Mouse (Mus musculus): ENCODE measurements around the gene Atp12a. TPM values are rescaled to one million over a fixed set of nuclear protein-coding genes. Genes with fewer than 3 reads are reported as not detected.

The Atp12a gene
- not detected in 2 replicates for polyA plus RNA-seq (2014; fragmentation: Nextera tagmentation; extraction: Ambion mirVana)

DNA sequence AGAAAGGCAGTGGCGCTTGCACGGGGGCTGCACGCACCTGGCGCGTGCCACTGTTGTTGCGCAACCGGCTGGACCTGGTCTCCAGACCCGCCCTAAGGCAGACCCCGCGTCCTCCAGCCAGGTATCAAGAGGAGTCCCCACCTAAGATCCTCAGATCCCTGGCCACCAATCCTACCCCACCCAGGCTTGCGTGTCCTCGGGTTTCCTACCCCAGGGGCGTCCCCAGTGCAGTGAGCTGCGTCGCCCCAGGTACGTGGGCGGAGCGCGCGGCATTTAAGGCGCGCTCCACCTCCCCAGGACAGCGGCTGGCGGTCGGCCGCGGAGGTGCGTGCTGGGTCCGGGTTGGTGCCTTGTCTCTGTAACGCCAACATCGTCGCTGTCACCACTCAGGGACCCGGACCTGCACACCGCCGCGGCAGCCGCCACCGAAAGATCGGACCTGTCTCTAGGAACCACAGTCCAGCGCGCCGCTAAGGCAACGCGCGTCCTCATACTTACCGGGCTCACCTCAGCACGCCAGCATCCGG lies at the start of gene Atp12a:
Gene Atp12a, plus strand, starts transcription at position 358 of the 527 bp plus-strand sequence.
- under 1% methylated on average over 48 of the region's 48 CpGs for WGBS (ENCODE audit: insufficient replicate concordance)
- H3K27ac ChIP-seq (ENCODE audit: low read depth, low read length), result no peak within 1 kb of the TSS
- H3K4me1 ChIP-seq (ENCODE audit: control insufficient read depth, insufficient read depth, low read length), result no peaks in the 10 kb centered on the region; the same call in 1 of the 2 replicates
- peak within 1 kb of the TSS; percentile 45 for H3K4me3 ChIP-seq (ENCODE audit: low read depth, low read length)
- H3K9ac ChIP-seq (ENCODE audit: low read depth, low read length), result no peak within 1 kb of the TSS
- no peaks in the 10 kb centered on the region for H3K9me3 ChIP-seq (replicated peaks; ENCODE audit: control insufficient read depth, low read length)
- H3K4me2 ChIP-seq, result peak within 1 kb of the TSS; percentile 79
- H3K36me3 ChIP-seq (ENCODE audit: control insufficient read depth, insufficient read depth, low read length), result no peaks in the 10 kb centered on the region
- ATAC-seq (replicated peaks; ENCODE audit: insufficient number of reproducible peaks, low FRiP score, low TSS enrichment), result no peak
- H3K27me3 ChIP-seq (ENCODE audit: control insufficient read depth, insufficient read depth, low read length), result peaks cover 61% of the 10 kb centered on the region

DNA sequence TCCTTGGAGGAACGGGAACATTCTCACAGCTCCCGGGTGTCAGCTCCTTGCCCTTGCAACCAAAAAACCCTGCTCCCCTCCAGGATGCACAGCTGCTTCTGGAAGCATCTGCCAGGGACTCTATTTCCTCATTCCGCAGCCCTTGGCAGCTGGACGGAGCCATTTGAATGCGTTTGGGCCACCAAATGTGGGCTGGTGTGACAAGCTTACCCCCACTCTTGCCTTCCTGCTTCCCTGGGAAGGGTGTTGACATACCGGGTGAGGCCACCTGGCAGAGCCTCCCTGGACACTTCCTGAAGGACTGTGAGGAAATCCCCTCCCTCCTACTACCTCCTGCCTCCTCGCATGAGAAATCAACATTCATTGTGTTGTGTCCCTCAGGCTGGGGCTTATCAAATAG lies 49.3 kb upstream of the Atp12a start:
- Histone ChIP-seq H3K4me3 (ENCODE audit: low read depth, low read length) (no peak overlapping the region), H3K27me3 (ENCODE audit: control insufficient read depth, insufficient read depth, low read length) (no peaks in the 10 kb centered on the region), H3K9ac (ENCODE audit: low read depth, low read length) (no peak overlapping the region), H3K27ac (ENCODE audit: low read depth, low read length) (no peak overlapping the region), H3K36me3 (ENCODE audit: control insufficient read depth, insufficient read depth, low read length) (no peaks in the 10 kb centered on the region), H3K4me2 (no peak overlapping the region), H3K4me1 (ENCODE audit: control insufficient read depth, insufficient read depth, low read length) (no peaks in the 10 kb centered on the region), H3K9me3 (replicated peaks; ENCODE audit: control insufficient read depth, low read length) (no peaks in the 10 kb centered on the region)
- 37% methylated on average over 7 of the region's 7 CpGs for WGBS (ENCODE audit: insufficient replicate concordance)
- no peak for ATAC-seq (replicated peaks; ENCODE audit: insufficient number of reproducible peaks, low FRiP score, low TSS enrichment)

DNA sequence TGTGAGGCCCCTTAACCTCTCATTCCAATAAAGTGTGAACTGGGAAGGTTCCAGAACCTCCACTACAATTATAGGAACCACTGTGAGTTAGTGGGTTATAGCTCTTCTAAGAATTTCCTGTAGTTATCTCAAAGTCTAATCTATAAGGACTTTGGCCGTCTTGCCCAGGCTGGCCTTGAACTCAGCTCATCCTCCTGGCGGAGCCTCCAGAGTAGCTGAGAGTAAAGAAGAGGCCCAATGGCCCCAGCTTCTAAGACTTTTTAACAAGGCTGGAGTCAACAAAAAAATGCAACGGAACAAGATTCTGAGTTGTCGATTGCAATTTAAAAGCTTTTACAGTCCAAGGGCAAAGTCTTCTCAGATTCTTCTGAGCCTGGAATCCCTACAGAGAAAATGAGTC lies 48.5 kb upstream of the Atp12a start:
- no peaks in the 10 kb centered on the region for H3K36me3 ChIP-seq (ENCODE audit: control insufficient read depth, insufficient read depth, low read length)
- no peak overlapping the region for H3K27ac ChIP-seq (ENCODE audit: low read depth, low read length)
- H3K9me3 ChIP-seq (replicated peaks; ENCODE audit: control insufficient read depth, low read length), result no peaks in the 10 kb centered on the region
- H3K4me2 ChIP-seq, result no peak overlapping the region
- H3K27me3 ChIP-seq (ENCODE audit: control insufficient read depth, insufficient read depth, low read length), result no peaks in the 10 kb centered on the region
- ATAC-seq (replicated peaks; ENCODE audit: insufficient number of reproducible peaks, low FRiP score, low TSS enrichment), result no peak
- no peak overlapping the region for H3K9ac ChIP-seq (ENCODE audit: low read depth, low read length)
- WGBS (ENCODE audit: insufficient replicate concordance), result 73% methylated on average over 4 of the region's 4 CpGs
- no peaks in the 10 kb centered on the region for H3K4me1 ChIP-seq (ENCODE audit: control insufficient read depth, insufficient read depth, low read length)
- H3K4me3 ChIP-seq (ENCODE audit: low read depth, low read length), result no peak overlapping the region

DNA sequence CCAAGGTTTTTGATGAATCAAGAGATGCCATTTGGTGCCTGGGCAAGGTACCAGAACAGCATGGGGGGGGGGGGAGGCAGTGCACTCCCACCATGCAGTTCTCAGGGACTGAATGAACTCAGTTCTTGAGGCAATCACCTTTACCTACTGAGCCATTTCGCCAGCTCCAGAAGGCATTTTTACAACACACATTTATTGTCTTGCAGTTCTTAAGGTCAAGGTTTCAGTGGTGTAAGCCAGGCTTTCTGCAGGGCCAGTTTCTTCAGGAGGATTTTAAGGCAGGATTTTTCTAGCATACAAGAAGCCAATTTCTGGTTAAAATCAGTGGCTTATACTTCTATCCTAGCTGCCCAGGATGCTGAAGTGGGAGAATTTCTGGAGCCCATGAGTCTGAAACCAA lies 41.9 kb upstream of the Atp12a start:
- Histone ChIP-seq H3K4me2 (no peak overlapping the region), H3K27ac (ENCODE audit: low read depth, low read length) (no peak overlapping the region), H3K27me3 (ENCODE audit: control insufficient read depth, insufficient read depth, low read length) (no peaks in the 10 kb centered on the region), H3K4me1 (ENCODE audit: control insufficient read depth, insufficient read depth, low read length) (no peaks in the 10 kb centered on the region), H3K9ac (ENCODE audit: low read depth, low read length) (no peak overlapping the region), H3K4me3 (ENCODE audit: low read depth, low read length) (no peak overlapping the region), H3K36me3 (ENCODE audit: control insufficient read depth, insufficient read depth, low read length) (no peaks in the 10 kb centered on the region), H3K9me3 (replicated peaks; ENCODE audit: control insufficient read depth, low read length) (no peaks in the 10 kb centered on the region)
- no peak for ATAC-seq (replicated peaks; ENCODE audit: insufficient number of reproducible peaks, low FRiP score, low TSS enrichment)
- WGBS (ENCODE audit: insufficient replicate concordance), result 71% methylated on average over 1 of the region's 1 CpGs

DNA sequence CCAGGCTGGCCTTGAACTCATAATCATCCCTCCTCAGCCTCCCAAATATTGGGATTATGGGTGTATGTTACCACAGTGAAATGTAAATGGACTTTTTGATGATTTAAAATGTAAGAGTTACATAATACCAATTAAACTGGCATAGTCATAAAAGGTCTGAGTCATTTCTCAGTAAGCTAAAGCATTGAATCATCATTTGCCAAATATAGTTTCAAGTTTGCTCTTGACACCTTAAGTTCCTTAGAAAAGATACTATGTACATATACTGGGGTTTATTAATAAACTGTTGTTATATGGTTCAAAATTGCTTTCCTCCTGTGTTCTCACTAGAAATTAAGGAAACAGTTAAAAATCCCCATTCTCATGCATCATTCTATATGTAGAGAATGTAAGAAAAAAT lies 39.8 kb upstream of the Atp12a start:
- Histone ChIP-seq H3K4me2 (no peak overlapping the region), H3K9ac (ENCODE audit: low read depth, low read length) (no peak overlapping the region), H3K4me1 (ENCODE audit: control insufficient read depth, insufficient read depth, low read length) (no peaks in the 10 kb centered on the region), H3K36me3 (ENCODE audit: control insufficient read depth, insufficient read depth, low read length) (no peaks in the 10 kb centered on the region), H3K4me3 (ENCODE audit: low read depth, low read length) (no peak overlapping the region), H3K9me3 (replicated peaks; ENCODE audit: control insufficient read depth, low read length) (no peaks in the 10 kb centered on the region), H3K27ac (ENCODE audit: low read depth, low read length) (no peak overlapping the region), H3K27me3 (ENCODE audit: control insufficient read depth, insufficient read depth, low read length) (no peaks in the 10 kb centered on the region)
- ATAC-seq (replicated peaks; ENCODE audit: insufficient number of reproducible peaks, low FRiP score, low TSS enrichment), result no peak

DNA sequence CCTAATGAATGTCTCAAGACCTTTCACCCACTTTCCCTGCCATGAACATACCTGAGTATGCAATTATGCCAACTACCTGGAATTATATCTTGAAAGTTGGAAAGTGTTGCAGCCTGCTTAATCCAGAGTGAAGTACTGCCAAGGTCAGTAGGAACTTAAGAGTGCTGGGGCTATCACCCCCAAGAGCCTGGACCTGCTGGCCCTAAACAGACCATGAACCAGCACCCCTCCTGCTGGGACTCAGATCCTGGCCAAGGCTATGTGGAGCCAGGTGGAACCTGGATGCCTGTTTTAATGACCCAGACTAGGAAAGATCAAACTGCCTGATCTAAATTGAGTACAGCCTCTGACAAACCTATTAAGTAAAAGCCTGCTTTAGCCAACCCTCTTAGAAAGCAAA lies 31.2 kb upstream of the Atp12a start:
- Histone ChIP-seq H3K9me3 (replicated peaks; ENCODE audit: control insufficient read depth, low read length) (no peaks in the 10 kb centered on the region), H3K9ac (ENCODE audit: low read depth, low read length) (no peak overlapping the region), H3K4me1 (ENCODE audit: control insufficient read depth, insufficient read depth, low read length) (peaks cover 10% of the 10 kb centered on the region), H3K36me3 (ENCODE audit: control insufficient read depth, insufficient read depth, low read length) (no peaks in the 10 kb centered on the region), H3K4me3 (ENCODE audit: low read depth, low read length) (no peak overlapping the region), H3K27ac (ENCODE audit: low read depth, low read length) (no peak overlapping the region), H3K27me3 (ENCODE audit: control insufficient read depth, insufficient read depth, low read length) (no peaks in the 10 kb centered on the region), H3K4me2 (no peak overlapping the region)
- no peak for ATAC-seq (replicated peaks; ENCODE audit: insufficient number of reproducible peaks, low FRiP score, low TSS enrichment)

DNA sequence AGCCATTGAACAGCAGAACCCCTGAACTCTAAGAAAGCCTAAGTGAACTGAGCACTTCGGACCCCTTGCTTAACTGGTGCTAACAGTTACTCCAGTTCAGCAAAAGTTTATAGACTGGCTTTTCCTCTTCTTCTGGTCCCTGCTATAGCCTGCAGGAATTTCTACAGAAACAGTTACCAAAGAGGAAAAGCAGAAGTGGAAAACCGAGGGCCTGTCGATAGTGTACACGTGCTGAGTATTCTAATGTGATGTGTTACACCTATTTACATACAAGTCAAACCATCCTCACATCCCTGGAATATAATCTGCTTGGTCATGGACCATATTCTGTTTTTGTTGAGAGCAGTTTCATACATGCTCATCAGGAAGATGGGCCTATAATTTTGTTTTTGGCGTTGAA lies 30.4 kb upstream of the Atp12a start:
- peaks cover 10% of the 10 kb centered on the region for H3K4me1 ChIP-seq (ENCODE audit: control insufficient read depth, insufficient read depth, low read length)
- H3K9ac ChIP-seq (ENCODE audit: low read depth, low read length), result no peak overlapping the region
- H3K27ac ChIP-seq (ENCODE audit: low read depth, low read length), result no peak overlapping the region
- no peaks in the 10 kb centered on the region for H3K9me3 ChIP-seq (replicated peaks; ENCODE audit: control insufficient read depth, low read length)
- no peak overlapping the region for H3K4me2 ChIP-seq
- H3K27me3 ChIP-seq (ENCODE audit: control insufficient read depth, insufficient read depth, low read length), result no peaks in the 10 kb centered on the region
- 86% methylated on average over 5 of the region's 5 CpGs for WGBS (ENCODE audit: insufficient replicate concordance)
- no peaks in the 10 kb centered on the region for H3K36me3 ChIP-seq (ENCODE audit: control insufficient read depth, insufficient read depth, low read length)
- no peak for ATAC-seq (replicated peaks; ENCODE audit: insufficient number of reproducible peaks, low FRiP score, low TSS enrichment)
- no peak overlapping the region for H3K4me3 ChIP-seq (ENCODE audit: low read depth, low read length)

DNA sequence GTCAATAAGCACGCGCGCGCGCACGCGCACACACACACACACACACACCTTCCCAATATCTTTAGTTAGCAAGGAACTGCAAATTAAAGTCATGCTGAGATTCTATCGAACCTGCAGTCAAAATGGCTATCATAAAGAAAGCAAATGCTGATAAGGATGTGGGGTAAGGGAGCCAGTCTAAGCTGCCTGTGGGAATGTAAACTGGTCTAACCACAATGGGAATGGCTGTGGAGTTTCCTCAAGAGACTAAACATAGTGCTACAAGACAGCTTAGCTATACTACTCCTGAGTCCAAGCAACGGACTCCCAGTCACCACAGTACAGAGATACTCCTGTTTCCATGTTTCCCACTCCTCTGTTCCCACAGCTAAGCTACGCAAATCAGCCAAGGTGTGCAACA lies 28.8 kb upstream of the Atp12a start:
- H3K9ac ChIP-seq (ENCODE audit: low read depth, low read length), result no peak overlapping the region
- 78% methylated on average over 10 of the region's 10 CpGs for WGBS (ENCODE audit: insufficient replicate concordance)

DNA sequence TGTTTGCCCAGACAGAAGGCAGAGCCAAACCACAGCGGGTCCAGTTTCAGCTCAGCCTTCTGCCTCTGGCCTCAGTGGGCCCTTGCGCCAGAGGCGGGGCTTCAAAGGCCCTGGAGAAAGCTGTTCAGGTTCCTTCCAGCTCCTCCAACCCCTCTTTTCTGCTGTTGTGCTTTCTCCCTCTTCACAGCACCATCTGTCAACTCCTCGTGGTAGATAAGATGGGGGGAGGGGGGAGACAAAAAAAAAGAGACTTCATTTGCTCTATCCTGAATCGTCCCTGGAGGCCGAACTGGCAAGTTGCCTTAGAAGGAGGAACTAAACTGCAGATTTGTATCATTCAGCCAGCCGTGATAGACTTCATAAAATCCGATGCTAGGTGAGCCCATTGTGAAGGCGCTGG lies 27.8 kb upstream of the Atp12a start:
- WGBS (ENCODE audit: insufficient replicate concordance), result 36% methylated on average over 9 of the region's 9 CpGs
- Histone ChIP-seq H3K4me2 (no peak overlapping the region), H3K27me3 (ENCODE audit: control insufficient read depth, insufficient read depth, low read length) (no peaks in the 10 kb centered on the region), H3K4me3 (ENCODE audit: low read depth, low read length) (no peak overlapping the region), H3K36me3 (ENCODE audit: control insufficient read depth, insufficient read depth, low read length) (no peaks in the 10 kb centered on the region), H3K9ac (ENCODE audit: low read depth, low read length) (no peak overlapping the region), H3K4me1 (ENCODE audit: control insufficient read depth, insufficient read depth, low read length) (peaks cover 10% of the 10 kb centered on the region), H3K27ac (ENCODE audit: low read depth, low read length) (no peak overlapping the region), H3K9me3 (replicated peaks; ENCODE audit: control insufficient read depth, low read length) (no peaks in the 10 kb centered on the region)
- ATAC-seq (replicated peaks; ENCODE audit: insufficient number of reproducible peaks, low FRiP score, low TSS enrichment), result no peak

More for the DNA sequence above, 28.8 kb upstream of the Atp12a start:
- peaks cover 10% of the 10 kb centered on the region for H3K4me1 ChIP-seq (ENCODE audit: control insufficient read depth, insufficient read depth, low read length)
- no peaks in the 10 kb centered on the region for H3K36me3 ChIP-seq (ENCODE audit: control insufficient read depth, insufficient read depth, low read length)
- no peaks in the 10 kb centered on the region for H3K9me3 ChIP-seq (replicated peaks; ENCODE audit: control insufficient read depth, low read length)
- no peak overlapping the region for H3K4me3 ChIP-seq (ENCODE audit: low read depth, low read length)
- H3K27me3 ChIP-seq (ENCODE audit: control insufficient read depth, insufficient read depth, low read length), result no peaks in the 10 kb centered on the region
- no peak overlapping the region for H3K4me2 ChIP-seq
- ATAC-seq (replicated peaks; ENCODE audit: insufficient number of reproducible peaks, low FRiP score, low TSS enrichment), result no peak
- H3K27ac ChIP-seq (ENCODE audit: low read depth, low read length), result no peak overlapping the region

All from heart, embryonic 11.5 days (tissue).